In the genomic region with DNA sequence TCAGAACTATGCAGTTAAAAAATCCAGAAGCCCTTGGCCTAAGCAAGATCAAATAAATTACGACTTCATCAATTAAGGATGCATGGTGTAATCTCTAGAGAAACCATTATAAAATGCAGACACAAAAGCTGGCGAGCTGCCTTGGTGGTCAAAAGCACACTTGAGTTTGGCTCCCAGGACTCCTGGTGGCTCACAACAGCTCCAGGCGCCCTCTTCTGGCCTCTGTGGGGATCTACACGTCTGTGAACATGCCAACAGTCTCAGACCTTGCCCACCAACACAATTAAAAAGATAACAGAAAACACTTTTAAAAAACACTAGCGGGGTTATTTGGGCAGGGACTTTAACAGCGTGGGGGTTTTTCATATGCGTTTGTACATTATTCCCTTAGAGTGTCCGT, we compare ENCODE assay signal across 9 mouse cellular contexts. TPM values are rescaled to one million over a fixed set of nuclear protein-coding genes. Genes with fewer than 3 reads are reported as not detected.
DNase-seq lines count a peak whose midpoint lies in the region; ATAC-seq and TF ChIP-seq lines count a peak whose summit lies in the region.
"Had no signal": no experiment of that assay in that cellular context is flagged by ENCODE, and none has a peak within 500 bp of the region (broad histone marks: within the 10 kb centered on the region; RNA-seq: fewer than 3 reads in every experiment).

No protein-coding gene starts in this region.

- no peaks in the 10 kb centered on the region for H3K4me1 ChIP-seq in kidney, embryonic 14.5 days (ENCODE audit: control insufficient read depth, insufficient read depth, low read length)
- peaks cover 8% of the 10 kb centered on the region for H3K4me1 ChIP-seq in embryonic facial prominence, embryonic 10.5 days

- no peaks in the 10 kb centered on the region for H3K36me3 ChIP-seq in kidney, embryonic 14.5 days (ENCODE audit: control insufficient read depth, insufficient read depth, low read length)
- no peaks in the 10 kb centered on the region for H3K36me3 ChIP-seq in embryonic facial prominence, embryonic 10.5 days (replicated peaks)

- DNase-seq in kidney, adult 18-20 months, result peak; percentile 64
- peak; percentile 78 for DNase-seq in adrenal gland, postnatal 10 days
- peak; percentile 78 for DNase-seq in embryonic facial prominence, embryonic 10.5 days (ENCODE audit: low spot score)
- peak; percentile 85 for DNase-seq in heart, postnatal 4 days
- peak; percentile 54 to 65 for DNase-seq in left cerebral cortex, adult 2 months (ENCODE audit: extremely low spot score in 1 of 2, low spot score in 2 of 2)
- DNase-seq in natural killer cell, adult 2 months (ENCODE audit: low spot score in 2 of 2), result peak; percentile 14 to 43
- DNase-seq in testis, postnatal 10 days (ENCODE audit: low spot score), result peak; percentile 84

- H3K27ac ChIP-seq in kidney, embryonic 14.5 days (ENCODE audit: low read depth, low read length), result no peak overlapping the region
- no peak overlapping the region for H3K27ac ChIP-seq in embryonic facial prominence, embryonic 10.5 days (replicated peaks)
- H3K27ac ChIP-seq in left cerebral cortex, adult 2 months, result no peak overlapping the region

- H3K9me3 ChIP-seq in kidney, embryonic 14.5 days (ENCODE audit: control insufficient read depth, low read length), result peaks cover 2% of the 10 kb centered on the region; the same call in 1 of the 2 replicates
- peaks cover 7% of the 10 kb centered on the region; the same call in 1 of the 2 replicates for H3K9me3 ChIP-seq in embryonic facial prominence, embryonic 10.5 days

- H3K27me3 ChIP-seq in kidney, embryonic 14.5 days (ENCODE audit: control insufficient read depth, insufficient read depth, low read length), result no peaks in the 10 kb centered on the region
- H3K27me3 ChIP-seq in embryonic facial prominence, embryonic 10.5 days (replicated peaks; ENCODE audit: low read depth, poor library complexity, severe bottlenecking), result no peaks in the 10 kb centered on the region

- TF ChIP-seq CTCF in left cerebral cortex, adult 2 months (IDR thresholded peaks at IDR 0.05), result peak; percentile 91

- WGBS in kidney, embryonic 14.5 days, result 32% methylated on average over 8 of the region's 8 CpGs
- 38% methylated on average over 8 of the region's 8 CpGs for WGBS in embryonic facial prominence, embryonic 10.5 days

- intact Hi-C loops in left cerebral cortex, adult 2 months (cut with DNase I), result loop anchor here (2.0 to 10.0 kb wide), 3 partner anchors 78 to 276 kb away; no protein-coding TSS in a partner anchor

- no peak overlapping the region for H3K4me2 ChIP-seq in kidney, embryonic 14.5 days (replicated peaks; ENCODE audit: low read depth, low read length)

- no peak for ATAC-seq in kidney, embryonic 14.5 days (ENCODE audit: low FRiP score, low TSS enrichment)

- H3K4me3 ChIP-seq in kidney, embryonic 14.5 days (ENCODE audit: low read length), result no peak overlapping the region
- H3K4me3 ChIP-seq in embryonic facial prominence, embryonic 10.5 days, result no peak overlapping the region
- H3K4me3 ChIP-seq in left cerebral cortex, adult 2 months, result no peak overlapping the region
- H3K4me3 ChIP-seq: erythroblast, embryonic 14.5 days had no signal

- no peak overlapping the region for H3K9ac ChIP-seq in kidney, embryonic 14.5 days (ENCODE audit: low read depth, low read length)

RNA-seq across cellular contexts. Expression of a gene that starts 12.4 kb away (rescaled TPM):
- polyA plus RNA-seq in kidney, embryonic 14.5 days (2014; fragmentation: Nextera tagmentation; extraction: Ambion mirVana), result 1.6 and 2.2 TPM in 2 replicates
- total RNA-seq in adrenal gland, postnatal 10 days (2021), result 1 to 10 TPM; 4.9 to 5.7 TPM
- 1.2 and 1.4 TPM in 2 replicates for polyA plus RNA-seq in embryonic facial prominence, embryonic 10.5 days (2016; fragmentation: Nextera tagmentation; extraction: Ambion mirVana)
- 10 to 100 TPM in 1 of 2 experiments, 1 to 10 TPM in 1; 8.3 to 11.3 TPM for total RNA-seq in heart, postnatal 4 days (2021)
- total RNA-seq in left cerebral cortex, adult 2 months (2021), result 1 to 10 TPM; 1.4 to 1.7 TPM
- polyA plus RNA-seq: erythroblast, embryonic 14.5 days had no signal

RNA-seq across cellular contexts. Expression of a gene that starts 16.0 kb away (rescaled TPM):
- not detected in 2 replicates for polyA plus RNA-seq in kidney, embryonic 14.5 days (2014; fragmentation: Nextera tagmentation; extraction: Ambion mirVana)
- not detected for total RNA-seq in adrenal gland, postnatal 10 days (2021)
- polyA plus RNA-seq in embryonic facial prominence, embryonic 10.5 days (2016; fragmentation: Nextera tagmentation; extraction: Ambion mirVana), result not detected in 2 replicates
- total RNA-seq in heart, postnatal 4 days (2021), result not detected
- total RNA-seq in left cerebral cortex, adult 2 months (2021), result not detected
- polyA plus RNA-seq: erythroblast, embryonic 14.5 days had no signal

Comparison
In these comparisons a context has a peak if more than half of its experiments do, and no peak if none do; other contexts are left out.
1. DNase-seq: peak in every context shown above with its lines; median percentile 85 in heart, postnatal 4 days; 84 in testis, postnatal 10 days; 78 in adrenal gland, postnatal 10 days; 78 in embryonic facial prominence, embryonic 10.5 days; 64 in kidney, adult 18-20 months; 60 in left cerebral cortex, adult 2 months; 28 in natural killer cell, adult 2 months.